Mouse (Mus musculus) B cell, adult 2 months (primary cell): Measurements from ENCODE around the gene Fbxo24.
A peak's percentile ranks its signal among the peaks of the same experiment; 100 is the strongest.

Source experiments
- DNase-seq, 2 experiments: peaks; one replicate each; pipeline ENCODE4 v3.0.0; 2022

Fbxo24 gene

GRCm38 (mm10) chr5:137600619-137601364 is 28.0 kb downstream of the Fbxo24 start, which contains the start of gene Mospd3:
Gene Mospd3, minus strand, starts transcription at chr5:137601058.
- DNase-seq = peak; percentile 98

- no peak for DNase-seq
These were observed 28.6 kb downstream of the Fbxo24 start for GRCm38 (mm10) chr5:137600281-137600618.

GRCm38 (mm10) chr5:137599600-137599999 is 29.2 kb downstream of the Fbxo24 start:
- DNase-seq = no peak

- no peak for DNase-seq
These were observed 30.5 kb downstream of the Fbxo24 start for GRCm38 (mm10) chr5:137598100-137598826.

- no peak for DNase-seq
These were observed 31.2 kb downstream of the Fbxo24 start for GRCm38 (mm10) chr5:137597625-137598024.

- DNase-seq = peak; percentile 62 to 66
These were observed 32.1 kb downstream of the Fbxo24 start for GRCm38 (mm10) chr5:137596601-137597261.

GRCm38 (mm10) chr5:137595921-137596320 is 32.9 kb downstream of the Fbxo24 start:
- no peak for DNase-seq

GRCm38 (mm10) chr5:137590507-137590906 is 38.3 kb downstream of the Fbxo24 start:
- no peak for DNase-seq

- DNase-seq = peak; percentile 81
These were observed 43.8 kb downstream of the Fbxo24 start for GRCm38 (mm10) chr5:137584976-137585375.

- DNase-seq = no peak
These were observed 45.1 kb downstream of the Fbxo24 start for GRCm38 (mm10) chr5:137583670-137584169.

GRCm38 (mm10) chr5:137582702-137583101 is 46.1 kb downstream of the Fbxo24 start:
- no peak for DNase-seq

- no peak for DNase-seq
These were observed 48.6 kb downstream of the Fbxo24 start for GRCm38 (mm10) chr5:137580246-137580645.

- DNase-seq = no peak
These were observed 54.3 kb downstream of the Fbxo24 start for GRCm38 (mm10) chr5:137574470-137574901.

GRCm38 (mm10) chr5:137570691-137571586 is 57.9 kb downstream of the Fbxo24 start:
- no peak for DNase-seq

GRCm38 (mm10) chr5:137570181-137570580 is 58.6 kb downstream of the Fbxo24 start:
- no peak for DNase-seq

GRCm38 (mm10) chr5:137569665-137570064 is 59.1 kb downstream of the Fbxo24 start, which contains the start of gene Tfr2:
Gene Tfr2, plus strand, starts transcription at chr5:137569840.
- peak; percentile 79 to 81 for DNase-seq

GRCm38 (mm10) chr5:137569031-137569430 is 59.8 kb downstream of the Fbxo24 start:
- peak; percentile 39 to 43 for DNase-seq

GRCm38 (mm10) chr5:137568223-137568798 is 60.5 kb downstream of the Fbxo24 start:
- no peak for DNase-seq

- DNase-seq = no peak
These were observed 62.4 kb downstream of the Fbxo24 start for GRCm38 (mm10) chr5:137566416-137566815.

- no peak for DNase-seq
These were observed 63.1 kb downstream of the Fbxo24 start for GRCm38 (mm10) chr5:137565744-137566143.

GRCm38 (mm10) chr5:137562965-137563364 is 65.8 kb downstream of the Fbxo24 start:
- DNase-seq = no peak
